16 mouse cellular contexts compared by ENCODE assay signal in the genomic region with DNA sequence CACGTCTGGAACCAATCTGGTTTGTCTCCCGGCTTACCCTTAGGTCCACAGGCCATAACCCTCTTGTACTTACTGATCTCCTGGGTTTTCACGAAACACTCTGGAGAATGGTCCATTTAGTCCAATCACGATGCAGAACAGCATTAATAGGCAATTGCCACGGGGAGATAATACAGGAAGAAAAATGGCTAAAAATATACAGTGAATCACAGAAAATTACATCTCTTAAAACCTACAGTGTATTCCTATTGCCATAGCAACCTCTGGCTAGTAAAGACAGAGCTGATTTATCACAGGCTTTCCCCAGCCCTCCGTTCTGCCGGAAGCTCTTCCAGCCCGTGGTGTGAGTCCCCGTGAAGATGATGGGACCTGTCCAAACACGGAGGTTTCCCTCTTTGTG. TPM values are rescaled to one million over a fixed set of nuclear protein-coding genes. Genes with fewer than 3 reads are reported as not detected.
DNase-seq lines count a peak whose midpoint lies in the region; ATAC-seq and TF ChIP-seq lines count a peak whose summit lies in the region.
"Had no signal": no experiment of that assay in that cellular context is flagged by ENCODE, and none has a peak within 500 bp of the region (broad histone marks: within the 10 kb centered on the region; RNA-seq: fewer than 3 reads in every experiment).

No protein-coding gene starts in this region.

- 50% methylated on average over 10 of the region's 10 CpGs for WGBS in lung, postnatal 0 days
- WGBS in hindbrain, embryonic 16.5 days: 48% methylated on average over 10 of the region's 10 CpGs
- WGBS in midbrain, embryonic 16.5 days: 33% methylated on average over 10 of the region's 10 CpGs
- 59% methylated on average over 10 of the region's 10 CpGs for WGBS in lung, adult 2 months

- no peak for TF ChIP-seq POLR2A in lung, adult 2 months (IDR thresholded peaks at IDR 0.05; ENCODE audit: borderline replicate concordance, extremely low read depth, low read depth, low read length)

- no peaks in the 10 kb centered on the region for H3K4me1 ChIP-seq in lung, postnatal 0 days (ENCODE audit: insufficient read depth, low read depth, low read length)
- H3K4me1 ChIP-seq in hindbrain, embryonic 16.5 days (ENCODE audit: control insufficient read depth, insufficient read depth, low read depth, low read length): peaks cover 16% of the 10 kb centered on the region
- H3K4me1 ChIP-seq in midbrain, embryonic 16.5 days (ENCODE audit: control insufficient read depth, insufficient read depth, low read length): peaks cover 13% of the 10 kb centered on the region
- H3K4me1 ChIP-seq in lung, adult 2 months (ENCODE audit: control insufficient read depth, insufficient read depth, low read length): no peaks in the 10 kb centered on the region; the same call in 1 of the 2 replicates

- no peak for TF ChIP-seq EP300 in lung, postnatal 0 days (IDR thresholded peaks at IDR 0.05)

- no peaks in the 10 kb centered on the region for H3K9me3 ChIP-seq in lung, postnatal 0 days (ENCODE audit: low read length)
- H3K9me3 ChIP-seq in hindbrain, embryonic 16.5 days (ENCODE audit: control insufficient read depth, low read length): no peaks in the 10 kb centered on the region
- H3K9me3 ChIP-seq in midbrain, embryonic 16.5 days (replicated peaks; ENCODE audit: control insufficient read depth, low read length, poor library complexity, severe bottlenecking): no peaks in the 10 kb centered on the region
- H3K9me3 ChIP-seq: liver, embryonic 12.5 days had no signal

- H3K36me3 ChIP-seq in lung, postnatal 0 days (ENCODE audit: insufficient read depth, low read length): no peaks in the 10 kb centered on the region
- no peaks in the 10 kb centered on the region for H3K36me3 ChIP-seq in hindbrain, embryonic 16.5 days (ENCODE audit: control insufficient read depth, insufficient read depth, low read length)
- H3K36me3 ChIP-seq in midbrain, embryonic 16.5 days (ENCODE audit: control insufficient read depth, insufficient read depth, low read length): no peaks in the 10 kb centered on the region
- H3K36me3 ChIP-seq: liver, embryonic 12.5 days had no signal

- no peak for TF ChIP-seq CTCF in lung, postnatal 0 days (IDR thresholded peaks at IDR 0.05)
- no peak for TF ChIP-seq CTCF in lung, adult 2 months (IDR thresholded peaks at IDR 0.05; ENCODE audit: insufficient read depth, low read length)

- DNase-seq in frontal cortex, postnatal 36 days (ENCODE audit: low spot score in 2 of 2): no peak
- DNase-seq in lung, postnatal 0 days (ENCODE audit: low spot score): peak; percentile 47
- no peak for DNase-seq in lung, postnatal 10 days
- no peak for DNase-seq in lung, adult 2 months
- no peak for DNase-seq in gastrocnemius, postnatal 25 days
- DNase-seq: adrenal gland, adult 2 months; B cell, adult 2 months; cerebellum, postnatal 10 days; gastrocnemius, postnatal 36 days; kidney, postnatal 10 days; layer of hippocampus, postnatal 36 days had no signal

- H3K27ac ChIP-seq in lung, postnatal 0 days (ENCODE audit: low read length): no peak overlapping the region
- H3K27ac ChIP-seq in hindbrain, embryonic 16.5 days (ENCODE audit: low read depth, low read length): no peak overlapping the region
- peak overlapping the region; percentile 19; the same call in 1 of the 2 replicates for H3K27ac ChIP-seq in midbrain, embryonic 16.5 days (ENCODE audit: low read length)
- H3K27ac ChIP-seq: liver, embryonic 12.5 days had no signal

- H3K4me3 ChIP-seq in lung, postnatal 0 days (ENCODE audit: low read depth, low read length): no peak overlapping the region
- H3K4me3 ChIP-seq in hindbrain, embryonic 16.5 days (ENCODE audit: low read length): no peak overlapping the region
- no peak overlapping the region for H3K4me3 ChIP-seq in midbrain, embryonic 16.5 days (ENCODE audit: low read depth, low read length)
- no peak overlapping the region for H3K4me3 ChIP-seq in lung, adult 2 months (replicated peaks; ENCODE audit: extremely low read depth, low read depth, low read length)
- H3K4me3 ChIP-seq: liver, embryonic 12.5 days had no signal

- ATAC-seq in frontal cortex, adult (ENCODE audit: low TSS enrichment): peak; percentile 64
- no peak for ATAC-seq in lung, postnatal 0 days
- peak; percentile 58 for ATAC-seq in hindbrain, embryonic 16.5 days
- no peak for ATAC-seq in midbrain, embryonic 16.5 days
- ATAC-seq: forebrain, embryonic 14.5 days; liver, embryonic 12.5 days had no signal

- no peaks in the 10 kb centered on the region for H3K27me3 ChIP-seq in lung, postnatal 0 days (replicated peaks; ENCODE audit: insufficient read depth, low read length)
- peaks cover 2% of the 10 kb centered on the region; the same call in 1 of the 2 replicates for H3K27me3 ChIP-seq in hindbrain, embryonic 16.5 days (replicated peaks; ENCODE audit: control insufficient read depth, insufficient read depth, low read length)
- no peaks in the 10 kb centered on the region for H3K27me3 ChIP-seq in midbrain, embryonic 16.5 days (ENCODE audit: control insufficient read depth, insufficient read depth, low read depth, low read length)
- H3K27me3 ChIP-seq: liver, embryonic 12.5 days had no signal

- no peak overlapping the region for H3K4me2 ChIP-seq in lung, postnatal 0 days (replicated peaks; ENCODE audit: low read depth, low read length)
- peak overlapping the region; percentile 29 for H3K4me2 ChIP-seq in hindbrain, embryonic 16.5 days (ENCODE audit: low read length)
- H3K4me2 ChIP-seq in midbrain, embryonic 16.5 days (ENCODE audit: low read length): peak overlapping the region; percentile 5
- H3K4me2 ChIP-seq: liver, embryonic 12.5 days had no signal

- H3K9ac ChIP-seq in lung, postnatal 0 days (replicated peaks; ENCODE audit: low read depth): no peak overlapping the region
- H3K9ac ChIP-seq in hindbrain, embryonic 16.5 days (ENCODE audit: low read depth, low read length): no peak overlapping the region; the same call in 1 of the 2 replicates
- H3K9ac ChIP-seq in midbrain, embryonic 16.5 days (ENCODE audit: low read depth, low read length): no peak overlapping the region
- H3K9ac ChIP-seq: liver, embryonic 12.5 days had no signal

RNA-seq across cellular contexts. Expression of gene Max, which starts 42.9 kb away (rescaled TPM):
- polyA plus RNA-seq in lung, postnatal 0 days (2015; fragmentation: Nextera tagmentation; extraction: Ambion mirVana): 17.5 and 20.9 TPM in 2 replicates
- 16.4 and 17.0 TPM in 2 replicates for polyA plus RNA-seq in hindbrain, embryonic 16.5 days (2015; fragmentation: Nextera tagmentation; extraction: Ambion mirVana)
- polyA plus RNA-seq in midbrain, embryonic 16.5 days (2015; fragmentation: Nextera tagmentation; extraction: Ambion mirVana): 18.4 and 21.7 TPM in 2 replicates
- polyA plus RNA-seq in lung, adult 2 months (2012; rRNA removed): 35.1 and 37.7 TPM in 2 replicates
- 10 to 100 TPM; 24.5 to 26.8 TPM for total RNA-seq in gastrocnemius, postnatal 25 days (2021)

Comparison
In these comparisons a context has a peak if more than half of its experiments do, and no peak if none do; other contexts are left out.
1. ATAC-seq: peak in frontal cortex, adult (single experiment) and hindbrain, embryonic 16.5 days (single experiment); none in lung, postnatal 0 days (single experiment) and midbrain, embryonic 16.5 days (single experiment).